Mouse (Mus musculus) bone marrow macrophage, adult 2 months (primary cell): ENCODE measurements around the gene Susd1.

Experiments used
- CTCF ChIP-seq: IDR thresholded peaks from 2 replicates; pipeline ENCODE4 v1.5.1; 2012; ENCODE audit warnings: low read depth, mild to moderate bottlenecking, low read length, moderate library complexity
- POLR2A ChIP-seq: IDR thresholded peaks from 2 replicates; pipeline ENCODE4 v1.6.1; 2012; ENCODE audit warnings: mild to moderate bottlenecking, low read depth, low read length, borderline replicate concordance

- no peak for TF ChIP-seq CTCF
- no peak for TF ChIP-seq POLR2A
Observed at GRCm38 (mm10) chr4:59350354-59350753, 88.1 kb downstream of the Susd1 start.
